Mouse (Mus musculus) c-Kit-positive CD71-negative TER-119-negative erythroid progenitor cells, embryonic 14.5 days (primary cell): ENCODE data around the gene Arpc5.
"Not testable (repeated sequence)": the region's sequence is repeated elsewhere in the genome, so short reads cannot be mapped to it uniquely, and the experiment has no call there.

Experiments
- DNase-seq: peaks from one replicate; pipeline ENCODE4 v3.0.0-alpha.2; 2013; ENCODE audit warnings: low read depth

The Arpc5 gene

DNA sequence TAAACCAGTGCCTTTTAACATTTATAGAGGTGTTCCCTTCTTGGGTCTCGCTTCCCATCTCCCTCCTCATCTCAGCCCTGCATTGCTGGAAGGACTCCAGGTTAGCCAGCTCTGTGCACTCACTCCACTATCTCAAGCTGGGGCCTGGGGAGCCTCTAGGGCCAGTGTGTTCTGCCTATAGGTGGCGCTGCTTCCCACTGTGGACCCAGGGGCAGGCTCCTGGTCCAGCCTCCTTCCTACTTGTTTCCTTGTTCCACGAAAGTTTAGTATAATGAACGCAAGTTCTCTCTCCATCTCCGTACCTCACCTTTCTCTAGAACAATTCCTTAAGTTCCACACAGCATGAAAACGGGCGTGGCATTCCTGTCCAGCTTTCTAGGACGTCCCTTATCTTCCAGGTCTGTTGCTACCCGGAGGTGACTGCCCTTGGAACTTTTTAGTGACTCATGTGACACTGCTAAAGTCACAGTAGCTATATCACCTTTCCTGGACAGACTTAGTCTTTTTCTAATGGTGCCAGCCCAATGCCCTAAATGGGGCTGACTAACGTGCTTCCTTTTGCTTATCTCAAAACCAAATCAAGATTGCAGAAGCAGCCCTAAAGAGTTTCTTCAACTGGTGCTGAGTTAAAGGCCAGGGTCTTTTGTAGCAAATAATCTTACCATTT lies 12.9 kb downstream of the Arpc5 start:
- DNase-seq = peak; percentile 56

DNA sequence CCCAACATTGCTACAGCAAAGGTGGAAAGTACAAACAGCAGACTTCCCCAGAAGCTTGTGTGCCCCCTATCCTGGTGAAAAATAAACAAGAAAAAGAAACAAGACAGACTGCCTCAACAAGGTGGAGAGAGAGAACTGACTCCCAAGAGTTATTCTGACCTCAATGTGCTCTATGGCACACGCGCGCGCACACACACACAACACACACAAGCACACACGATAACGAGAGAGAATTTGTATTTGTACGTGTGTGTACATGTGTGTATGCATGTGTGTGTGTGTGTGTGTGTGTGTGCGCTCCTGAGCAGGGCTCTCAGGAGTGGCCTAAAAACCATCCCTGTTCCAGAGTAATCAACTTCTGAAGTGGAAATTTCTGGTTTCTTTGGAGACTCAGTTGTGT lies 18.3 kb downstream of the Arpc5 start:
- DNase-seq = no peak

DNA sequence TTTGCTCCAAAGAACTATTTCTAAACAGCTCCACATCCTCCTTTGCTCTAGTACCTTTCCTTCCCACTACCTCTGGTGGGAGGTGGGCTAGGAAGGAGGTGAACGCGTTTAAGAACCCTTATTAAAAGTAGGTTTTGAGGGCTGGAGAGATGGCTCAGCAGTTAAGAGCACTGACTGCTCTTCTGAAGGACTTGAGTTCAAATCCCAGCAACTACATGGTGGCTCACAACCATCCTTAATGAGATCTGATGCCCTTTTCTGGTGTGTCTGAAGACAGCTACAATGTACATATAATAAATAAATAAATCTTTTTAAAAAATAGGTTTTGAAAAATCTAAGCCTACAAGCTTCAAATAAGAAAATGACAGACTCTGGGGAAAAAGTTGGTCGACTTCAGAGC lies 19.1 kb downstream of the Arpc5 start:
- not testable (repeated sequence) for DNase-seq

DNA sequence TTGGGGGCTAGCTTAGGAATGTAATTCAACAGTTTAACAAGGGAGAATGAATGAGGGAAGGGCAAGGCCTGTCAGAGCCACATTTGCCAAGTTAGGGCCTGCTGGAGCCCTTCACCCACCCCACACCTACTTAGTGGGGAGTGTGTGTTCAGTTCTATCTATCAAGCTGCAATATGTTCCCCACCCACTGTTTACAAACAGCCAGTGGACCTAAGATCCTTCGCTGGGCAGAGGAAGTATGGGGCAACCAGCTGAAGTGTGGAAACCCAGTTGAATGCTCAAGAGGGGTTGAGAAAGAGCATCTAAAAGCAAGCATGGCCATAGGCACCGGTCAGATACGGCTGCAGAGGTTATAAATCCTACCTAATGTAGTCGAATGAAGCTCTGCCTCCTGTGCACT lies 20.6 kb downstream of the Arpc5 start:
- no peak for DNase-seq

DNA sequence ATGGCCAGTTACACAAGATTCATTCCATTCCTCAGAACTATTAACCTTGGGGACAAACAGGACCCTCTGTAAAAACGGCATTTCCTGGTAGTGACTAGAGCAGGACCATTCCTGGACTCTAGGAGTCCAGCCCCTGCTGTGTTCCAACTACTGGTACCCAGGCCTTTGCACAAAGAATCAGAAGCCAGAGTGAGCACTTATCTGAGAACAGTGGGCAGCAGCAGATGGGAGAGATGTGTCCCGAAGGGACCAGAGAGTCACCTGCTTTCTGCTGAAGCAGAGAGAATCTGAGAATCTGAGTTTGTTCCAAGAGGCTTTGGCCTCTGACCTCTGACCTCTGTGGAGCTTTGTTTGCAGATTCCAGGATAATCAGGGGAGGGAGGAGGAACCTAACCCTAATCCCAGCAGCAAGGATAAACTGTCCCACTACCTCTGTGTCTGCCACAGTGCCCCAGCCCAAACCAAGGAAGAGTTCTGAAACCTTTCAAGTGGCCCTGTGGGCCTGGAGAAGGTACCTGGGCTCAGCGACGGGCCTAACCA lies 21.8 kb downstream of the Arpc5 start:
- no peak for DNase-seq

DNA sequence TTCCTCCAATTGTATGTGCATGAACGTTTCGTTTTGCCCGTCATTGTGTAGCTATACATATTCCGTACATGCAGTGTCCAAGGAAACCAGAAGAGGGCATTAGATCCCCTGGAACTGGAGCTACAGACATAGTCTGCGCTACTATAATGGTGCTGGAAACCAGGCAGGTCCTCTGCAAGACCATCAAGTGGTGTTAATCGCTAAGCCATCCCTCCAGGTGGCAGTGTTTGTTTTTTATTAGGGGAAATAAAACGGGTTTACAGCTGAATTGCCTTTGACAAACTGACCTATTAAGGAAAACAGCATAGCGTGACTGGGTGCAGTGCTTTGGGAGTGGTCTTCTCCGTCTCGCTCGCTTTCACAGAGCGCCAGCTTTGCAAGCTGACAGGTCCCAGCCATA lies 23.9 kb downstream of the Arpc5 start:
- DNase-seq = no peak

DNA sequence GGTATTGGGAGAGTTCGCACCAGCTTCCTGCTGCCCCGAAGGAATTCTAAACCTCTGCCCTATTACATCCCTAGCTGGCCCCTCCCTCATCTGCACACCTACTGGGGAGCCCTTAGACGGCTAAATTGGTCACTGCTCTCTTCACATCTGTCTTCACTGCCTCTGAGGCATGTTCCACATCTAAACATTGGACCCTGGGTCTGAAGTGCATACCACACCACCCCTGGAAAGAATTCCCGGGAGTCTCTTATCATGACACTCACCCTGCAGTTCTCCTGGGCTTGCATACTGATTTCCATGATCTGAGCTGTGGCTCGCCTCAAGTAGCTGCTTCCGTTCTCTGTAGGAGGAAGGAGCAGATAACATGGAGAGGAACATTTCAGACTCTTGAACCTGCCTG lies 24.5 kb downstream of the Arpc5 start:
- DNase-seq = no peak

DNA sequence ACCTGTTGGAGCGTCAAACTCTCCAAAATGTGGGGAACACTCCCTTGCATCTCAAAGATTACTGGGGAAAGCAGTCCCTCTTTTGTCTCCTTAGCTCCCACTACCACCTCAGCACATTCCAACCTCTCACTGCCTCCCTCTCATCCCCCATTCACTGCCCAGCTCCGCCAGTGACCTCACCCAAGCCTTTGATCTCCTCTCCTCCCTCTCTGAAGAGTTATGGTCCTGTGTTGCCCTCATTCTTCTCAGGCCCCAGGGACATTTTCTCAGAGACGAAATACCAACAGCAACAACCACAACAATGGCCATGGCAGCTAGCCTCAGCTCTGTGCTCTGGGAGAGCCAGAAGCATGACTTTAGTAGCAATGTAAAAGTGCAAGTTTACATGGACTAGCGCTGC lies 24.9 kb downstream of the Arpc5 start:
- no peak for DNase-seq

DNA sequence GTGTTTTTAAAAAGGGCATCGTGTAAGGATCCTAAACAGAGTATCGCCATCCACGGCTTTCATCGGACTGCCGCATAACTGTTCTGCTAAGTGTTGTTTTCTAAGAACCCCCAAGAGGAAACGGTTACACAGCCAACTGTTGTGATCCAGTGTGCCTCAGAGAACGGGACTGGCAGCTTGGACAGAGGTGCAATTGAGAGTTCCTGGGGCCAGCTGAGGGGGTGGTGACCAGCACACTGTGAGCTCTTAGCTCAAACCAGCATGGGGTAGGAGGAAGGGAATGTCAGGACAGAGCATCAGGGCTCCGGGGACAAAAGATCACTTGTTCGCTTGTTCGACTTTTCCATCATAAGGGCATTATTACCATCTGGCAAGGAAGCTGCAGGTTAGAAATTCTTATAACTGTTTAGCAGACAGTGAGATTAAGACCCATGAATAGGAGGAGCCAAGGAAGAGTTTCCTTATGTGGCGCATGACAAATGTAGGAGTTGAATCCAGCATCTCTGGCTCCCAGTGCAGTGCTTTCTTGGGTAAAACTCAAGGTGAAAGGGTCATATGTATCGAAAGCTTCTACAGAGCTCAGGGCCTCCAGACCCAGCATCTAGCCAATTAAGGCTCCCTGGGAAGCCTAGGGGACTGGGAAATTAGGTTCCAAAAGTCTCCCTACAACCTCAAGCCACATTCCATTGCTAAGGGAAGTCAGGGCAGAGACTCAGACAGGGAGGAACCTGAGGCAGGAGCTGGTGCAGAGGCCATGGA lies 26.6 kb downstream of the Arpc5 start:
- DNase-seq = no peak

DNA sequence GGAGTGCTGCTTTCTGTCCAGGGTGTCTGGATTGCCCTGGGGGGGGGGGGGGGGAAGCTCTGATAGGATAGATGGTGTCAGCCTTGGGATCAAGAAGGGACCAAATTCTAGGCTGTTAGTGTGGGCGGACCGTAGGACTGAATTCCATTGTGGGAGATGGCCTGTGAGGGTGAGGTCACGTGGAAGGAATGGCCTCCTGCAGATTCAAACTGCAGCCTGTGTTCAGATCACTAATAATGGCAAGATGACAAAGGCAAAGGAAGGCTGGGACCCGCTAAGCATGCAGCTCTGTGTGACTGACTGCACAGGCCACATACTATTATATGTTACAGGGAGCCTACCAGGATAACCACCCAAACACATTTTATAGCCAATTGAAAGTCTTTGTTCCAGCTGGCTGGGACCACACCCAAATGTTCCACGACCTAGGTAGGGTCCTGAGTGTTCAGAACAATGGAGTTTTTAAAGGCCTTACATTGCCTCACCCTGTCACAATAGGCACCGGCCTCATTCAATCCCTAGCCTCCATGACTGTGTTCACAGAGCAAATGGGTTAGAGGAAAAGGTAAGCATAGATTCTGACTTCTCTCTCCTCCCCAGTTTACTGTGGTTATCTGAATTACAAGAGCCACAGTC lies 27.3 kb downstream of the Arpc5 start:
- no peak for DNase-seq

DNA sequence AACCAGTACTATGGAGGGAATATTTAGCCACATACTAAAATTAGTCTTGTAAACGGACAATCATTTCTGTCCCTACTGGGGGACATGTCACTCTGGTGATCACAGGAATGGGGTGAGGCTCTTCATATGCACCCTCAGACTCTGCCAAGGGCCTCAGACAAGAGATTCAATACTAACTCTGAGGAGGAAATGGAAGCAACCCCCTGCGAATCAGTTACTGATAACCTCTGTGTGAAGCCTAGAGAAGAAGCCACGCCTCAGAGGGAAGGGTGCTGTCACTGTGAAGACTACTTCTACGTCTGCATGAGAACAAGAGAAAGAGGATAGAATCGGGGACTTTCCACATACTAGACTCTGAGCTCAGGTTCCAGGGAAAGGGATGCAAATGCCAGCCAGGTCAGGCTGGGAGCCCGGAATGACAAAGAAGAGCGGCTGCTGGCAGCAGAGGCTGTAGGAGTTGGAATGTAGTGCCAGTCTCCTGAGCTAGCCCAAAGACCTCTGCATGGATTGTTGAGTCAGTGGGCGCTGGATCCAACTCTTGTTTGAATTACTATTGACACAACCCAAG lies 29.4 kb downstream of the Arpc5 start:
- DNase-seq = no peak

DNA sequence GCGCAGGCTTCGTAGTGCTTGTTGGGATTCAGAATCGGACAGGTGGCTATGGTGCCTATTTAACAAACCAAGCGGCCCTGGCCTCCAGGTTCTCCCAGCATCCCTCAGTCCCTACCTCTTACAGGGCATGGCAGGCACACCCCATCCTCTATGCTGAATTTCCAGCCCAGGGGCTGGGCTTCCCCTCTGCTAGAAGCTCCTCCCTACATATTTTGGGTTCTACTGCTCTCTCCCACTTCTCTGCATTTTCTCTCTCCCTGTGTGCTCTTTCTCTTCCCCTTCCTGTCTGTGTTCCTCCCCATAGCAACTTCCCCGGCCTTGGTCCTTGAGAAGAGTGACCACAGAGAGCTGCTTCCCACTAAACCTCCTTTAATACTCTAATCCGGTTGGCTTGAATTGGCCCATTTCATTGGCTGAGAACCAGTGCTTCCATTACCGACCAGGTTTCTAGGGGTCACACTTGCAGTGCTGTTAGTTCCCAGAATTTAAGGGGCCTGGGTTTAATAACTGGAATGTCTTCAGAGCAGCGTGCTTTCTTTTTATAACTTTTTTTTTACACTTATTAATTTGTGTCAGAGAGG lies 30.4 kb downstream of the Arpc5 start:
- no peak for DNase-seq

DNA sequence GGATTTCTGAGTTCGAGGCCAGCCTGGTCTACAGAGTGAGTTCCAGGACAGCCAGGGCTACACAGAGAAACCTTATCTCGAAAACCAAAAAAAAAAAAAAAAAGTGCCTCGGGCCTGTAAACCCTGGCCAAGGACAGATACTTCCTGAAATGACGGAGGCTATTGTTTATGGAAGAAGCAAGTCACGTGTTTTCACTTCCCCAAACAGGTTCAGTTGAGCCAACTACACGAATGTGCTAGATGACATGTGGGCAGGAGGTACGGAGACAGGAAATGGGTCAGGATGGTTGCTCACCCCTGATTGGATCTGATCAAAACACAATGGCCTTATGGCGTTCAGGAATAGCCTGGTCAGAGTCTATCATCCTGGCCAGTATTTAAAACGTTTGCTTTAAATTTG lies 31.8 kb downstream of the Arpc5 start:
- DNase-seq = no peak

DNA sequence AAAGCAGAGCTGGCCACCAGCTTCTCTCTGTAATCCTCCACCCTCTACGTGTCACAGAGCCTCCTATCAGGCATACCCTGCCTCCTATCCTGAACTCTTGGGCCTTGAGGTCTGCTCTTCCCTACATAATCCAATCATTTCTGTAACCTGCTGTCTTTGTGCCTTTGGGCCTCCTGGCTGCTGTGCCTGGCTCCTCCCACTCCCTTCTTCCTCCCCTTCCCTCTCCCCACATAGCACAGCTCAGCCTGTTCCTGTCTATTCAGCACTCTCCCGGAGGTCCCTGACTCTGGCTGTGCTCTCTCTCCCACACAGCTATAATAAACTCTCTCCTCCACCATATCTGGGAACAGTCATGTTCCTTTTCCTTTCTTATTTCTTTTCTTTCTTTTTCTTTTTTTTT lies 33.6 kb downstream of the Arpc5 start, which contains the start of gene Ncf2:
TSS of gene Ncf2 (plus strand) at position 298 of the 400 bp plus-strand sequence.
- DNase-seq = no peak

DNA sequence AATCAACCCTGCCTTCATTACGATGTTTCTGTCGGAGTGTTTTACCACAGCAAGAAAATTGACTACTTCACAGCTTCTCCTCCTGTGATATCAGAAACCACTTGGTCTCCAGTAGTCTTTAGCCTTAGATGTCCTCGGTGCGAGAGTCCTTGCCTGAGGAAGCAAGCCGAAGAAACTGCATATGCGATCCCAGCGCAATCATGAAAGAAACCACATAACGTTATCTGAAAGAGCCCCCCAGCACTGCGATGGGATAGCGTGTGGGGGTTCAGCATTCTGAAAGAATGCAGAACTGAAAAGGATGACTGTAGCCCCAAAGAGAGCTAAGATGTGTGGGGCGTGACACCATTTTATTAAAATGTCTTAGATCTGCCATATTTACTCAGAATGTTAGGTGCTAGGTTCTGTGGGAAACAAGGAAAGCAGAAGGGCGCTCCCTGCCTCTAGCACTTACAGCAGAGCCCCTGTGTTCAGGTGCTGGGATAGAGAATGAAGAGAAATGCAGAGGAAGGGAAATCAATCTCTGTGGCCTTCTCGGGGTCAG lies 34.4 kb downstream of the Arpc5 start:
- no peak for DNase-seq

DNA sequence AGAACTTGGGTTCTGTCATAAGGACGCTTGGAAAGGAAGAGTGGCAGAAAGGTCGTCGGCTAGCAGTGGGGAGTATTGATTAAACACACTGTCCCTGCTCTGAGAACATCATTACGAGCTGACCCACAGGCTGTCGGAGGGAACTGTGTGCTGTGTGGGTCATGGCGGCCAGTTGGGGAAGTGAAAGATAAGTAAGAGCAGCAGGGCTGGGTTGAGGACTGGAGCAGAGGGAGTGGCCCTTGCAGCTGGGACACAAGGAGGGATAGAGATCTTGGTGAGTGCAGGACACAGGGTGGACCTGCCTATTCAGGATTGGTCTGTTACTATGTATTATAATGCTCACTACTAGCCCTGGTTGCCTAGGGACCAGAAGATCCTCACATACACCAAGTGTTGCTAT lies 38.6 kb downstream of the Arpc5 start:
- no peak for DNase-seq

DNA sequence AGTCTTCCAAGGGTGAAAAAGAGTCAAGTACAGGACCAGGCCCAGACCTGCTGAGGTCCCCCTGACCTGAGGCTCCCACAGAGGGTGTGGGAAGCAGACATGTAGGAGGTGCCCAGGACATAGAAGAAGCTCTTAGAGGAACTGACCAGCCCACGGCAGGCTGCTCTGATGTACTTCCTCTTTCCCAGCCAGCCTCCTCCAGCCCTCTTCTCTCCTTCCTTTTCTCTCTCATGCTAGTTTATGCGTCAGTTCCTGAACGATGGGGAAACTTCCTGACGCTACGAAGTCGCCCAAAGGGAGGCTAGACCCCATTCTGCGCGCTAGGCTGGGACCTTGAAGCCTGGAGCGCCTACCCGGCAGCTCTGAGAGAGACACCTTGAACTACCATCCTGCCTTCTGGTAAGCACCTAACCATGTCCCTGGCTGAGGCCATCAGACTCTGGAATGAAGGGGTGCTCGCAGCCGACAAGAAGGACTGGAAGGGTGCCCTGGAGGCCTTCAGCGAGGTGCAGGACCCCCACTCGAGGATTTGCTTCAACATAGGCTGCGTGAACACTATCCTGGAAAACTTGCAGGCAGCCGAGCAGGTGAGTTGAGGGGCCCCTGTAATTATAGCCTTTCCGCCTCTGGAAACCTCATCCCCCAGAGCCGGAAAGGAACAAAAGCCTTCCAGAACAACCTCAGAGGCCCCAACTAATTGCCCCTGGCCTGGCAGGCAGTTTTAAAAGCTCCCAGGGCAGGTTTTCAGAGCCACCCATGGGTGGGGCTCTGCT lies 41.5 kb downstream of the Arpc5 start:
- no peak for DNase-seq

DNA sequence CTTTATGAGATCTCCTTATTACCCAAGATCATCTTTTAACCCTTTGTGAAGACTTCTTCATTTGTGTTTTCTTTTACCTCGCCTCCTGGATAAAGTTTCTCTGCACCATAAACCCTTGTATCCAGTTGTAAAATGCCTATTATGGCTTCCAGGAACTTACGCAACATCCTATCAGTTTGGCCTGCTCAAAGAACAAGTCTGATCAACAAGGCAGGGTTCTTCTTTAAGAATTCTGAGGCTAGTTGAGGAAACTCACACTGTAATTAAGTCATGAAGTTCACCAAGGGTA lies 42.0 kb downstream of the Arpc5 start:
- no peak for DNase-seq

DNA sequence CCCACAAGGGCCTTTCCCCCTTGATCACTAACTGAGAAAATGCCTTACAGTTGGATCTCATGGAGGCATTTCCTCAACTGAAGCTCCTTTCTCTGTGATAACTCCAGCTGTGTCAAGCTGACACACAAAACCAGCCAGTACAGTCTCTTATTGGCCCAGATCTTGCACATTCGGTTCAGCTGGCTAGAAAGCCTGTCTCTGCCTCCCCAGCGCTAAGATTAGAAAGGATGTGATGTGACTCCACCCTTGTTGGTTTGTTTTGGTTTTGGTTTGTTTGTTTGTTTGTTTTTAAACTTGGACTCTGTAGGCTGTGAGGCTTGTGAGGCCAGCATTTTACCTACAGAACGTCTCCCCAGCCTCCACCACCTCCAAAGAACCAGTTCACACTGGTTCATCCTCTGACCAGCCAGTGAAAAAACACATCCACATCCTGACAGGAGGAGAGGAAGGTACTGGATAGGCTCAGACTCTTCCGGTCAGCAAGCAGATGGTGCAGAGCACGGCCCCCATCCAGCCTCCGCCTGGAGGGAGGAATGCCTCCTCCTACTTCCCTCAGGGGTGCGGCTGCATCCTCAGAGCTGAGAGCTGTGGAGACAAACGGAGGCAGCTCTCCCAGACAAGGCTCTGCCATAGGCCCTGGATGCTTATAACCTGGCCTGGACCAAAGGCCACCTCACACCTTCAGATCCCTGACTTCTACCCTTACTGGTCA lies 43.4 kb downstream of the Arpc5 start:
- DNase-seq = no peak

DNA sequence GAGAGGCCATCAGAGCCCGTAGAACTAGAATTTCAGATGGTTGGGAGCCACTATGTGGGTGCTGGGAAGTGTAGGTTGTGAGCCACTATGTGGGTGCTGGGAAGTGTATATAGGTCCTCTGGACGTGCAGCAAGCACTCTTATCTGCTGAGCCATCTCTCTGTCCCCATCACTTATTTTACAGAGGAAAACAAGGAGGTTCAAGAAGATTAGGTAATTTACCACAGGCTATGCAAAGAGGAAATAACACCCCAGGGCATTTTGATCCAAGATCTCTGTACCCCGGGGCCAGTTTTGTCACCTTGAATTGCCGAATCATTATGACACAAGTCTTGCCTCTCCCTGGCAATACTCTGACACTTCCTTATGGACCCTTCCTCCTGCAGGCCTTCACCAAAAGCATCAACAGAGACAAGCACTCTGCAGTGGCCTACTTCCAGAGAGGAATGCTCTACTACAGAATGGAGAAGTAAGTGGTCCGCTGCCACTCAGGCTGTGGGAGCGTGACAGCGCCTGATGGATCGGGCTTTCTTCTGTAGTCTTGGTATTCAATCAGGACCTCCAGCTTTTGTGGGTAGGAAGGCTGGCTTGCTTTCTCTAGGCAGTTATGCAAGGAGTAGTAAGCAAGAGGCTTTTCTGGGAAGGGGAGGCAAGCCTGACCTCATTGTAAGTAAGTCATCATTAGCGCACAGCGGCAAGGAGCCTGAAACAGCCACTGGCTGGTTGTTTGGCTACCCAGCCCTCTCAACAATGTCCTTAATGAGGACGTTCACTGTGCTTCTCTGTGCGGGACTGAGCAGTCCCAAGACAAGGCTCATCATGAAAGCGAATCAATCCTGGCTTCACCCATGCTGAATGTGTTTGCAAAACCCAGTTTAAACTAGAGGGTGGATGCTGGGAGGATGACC lies 44.4 kb downstream of the Arpc5 start:
- DNase-seq = no peak
